Mouse (Mus musculus): Measurements from ENCODE around the gene Skint7.
"Not testable (repeated sequence)": the region's sequence is repeated elsewhere in the genome, so short reads cannot be mapped to it uniquely, and the experiment has no call there.

The Skint7 gene

DNA sequence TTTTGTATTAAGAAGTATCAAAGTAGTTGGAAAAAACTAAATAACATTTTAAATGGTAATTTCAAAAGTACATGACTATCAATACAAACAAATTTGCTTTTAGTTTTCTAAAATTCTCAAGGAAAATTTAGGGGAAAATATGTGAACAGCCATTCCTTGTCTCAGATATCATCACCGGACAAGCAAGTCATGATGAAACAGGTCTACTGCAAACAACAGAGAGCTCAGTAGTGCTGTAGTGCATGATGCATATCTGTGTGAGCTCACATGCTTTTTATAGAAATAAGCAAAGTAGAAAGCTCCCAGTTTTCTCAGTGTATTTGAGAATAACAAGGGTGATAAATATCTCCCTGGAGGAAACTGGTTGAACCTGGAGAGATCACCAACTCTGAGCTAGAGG, at the start of gene Skint7:
Gene Skint7 (plus strand): TSS at position 301 of the 400 bp plus-strand sequence.
- no peak for DNase-seq (ENCODE audit: low read depth)

DNA sequence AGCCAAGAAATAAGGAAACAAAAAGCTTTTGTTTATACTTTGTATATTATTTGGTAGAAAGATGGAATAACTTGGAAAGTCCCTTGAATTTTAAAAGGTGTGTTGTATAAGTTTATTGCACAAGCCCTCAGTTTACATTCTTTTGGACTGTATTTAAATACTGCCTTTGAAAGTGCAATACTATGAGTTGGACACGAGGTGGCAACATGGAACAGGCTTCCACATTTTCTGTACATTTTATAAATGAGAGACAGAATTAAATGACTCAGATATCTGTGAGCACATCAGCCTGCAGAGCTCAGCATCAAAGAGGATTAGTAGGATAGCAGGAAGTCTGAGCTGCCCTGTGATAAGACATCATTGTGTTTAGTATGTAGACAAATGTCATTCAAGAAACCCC, 11.4 kb upstream of the Skint7 start:
- no peak for DNase-seq (ENCODE audit: low read depth)

DNA sequence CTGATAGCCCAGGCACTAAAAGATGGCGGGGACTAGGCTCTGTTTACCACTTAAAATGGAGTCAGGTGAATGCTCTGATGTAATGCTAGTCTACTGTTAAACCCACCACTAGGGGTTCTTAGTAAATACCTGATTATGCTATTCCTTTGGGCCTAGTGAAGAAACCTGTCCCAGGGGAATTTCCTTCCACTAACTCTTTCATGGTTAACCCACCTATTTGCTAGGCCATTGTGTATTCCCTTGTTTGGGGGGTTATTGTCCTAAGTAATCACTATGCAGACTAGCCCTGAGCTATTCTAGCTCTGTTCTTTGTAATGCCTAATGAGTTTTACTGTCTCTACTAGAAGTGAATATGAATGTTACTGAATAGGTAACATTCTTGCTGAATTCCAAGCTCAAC, 9.5 kb upstream of the Skint7 start:
- not testable (repeated sequence) for DNase-seq (ENCODE audit: low read depth)

DNA sequence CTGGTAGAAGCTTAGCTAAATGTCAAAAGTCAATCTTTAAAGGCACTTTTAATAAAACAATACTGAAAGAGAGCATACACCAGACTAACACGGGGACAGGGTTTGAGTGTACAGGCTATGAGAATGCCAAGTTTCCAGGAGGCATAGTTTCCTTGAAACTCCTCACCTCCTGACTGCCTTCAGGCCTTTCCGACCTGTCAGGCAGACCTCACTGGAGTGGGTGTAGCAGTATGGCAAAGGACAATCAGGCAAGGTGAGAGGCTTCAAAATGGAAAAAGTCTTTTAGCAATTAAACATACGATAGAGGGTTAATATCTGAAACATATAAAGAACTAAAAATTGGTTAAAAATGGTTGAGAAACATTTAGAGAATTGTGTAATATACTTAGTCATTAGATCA, 9.1 kb upstream of the Skint7 start:
- no peak for DNase-seq (ENCODE audit: low read depth)

DNA sequence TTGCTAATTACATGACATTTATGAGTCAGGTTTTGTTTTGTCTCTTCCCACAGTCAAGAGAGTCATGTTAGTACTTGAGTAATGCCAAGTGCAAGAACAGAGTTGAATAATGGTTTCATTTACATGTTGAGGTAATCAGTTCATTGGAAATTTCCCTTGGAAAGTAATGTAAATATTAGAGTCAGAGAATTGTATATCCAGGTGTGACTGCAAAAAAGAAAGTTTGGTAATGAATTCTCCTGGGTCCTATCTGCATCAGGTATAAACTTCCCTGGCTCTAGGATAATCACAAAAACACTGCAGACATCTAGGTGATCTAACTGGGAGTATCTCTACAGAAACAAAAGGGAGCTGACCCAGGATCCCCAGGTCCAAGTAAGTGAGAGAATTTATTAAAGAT, 33.2 kb downstream of the Skint7 start, which contains the start of gene Skint1:
Gene Skint1 (plus strand): TSS at position 301 of the 400 bp plus-strand sequence.
- no peak for DNase-seq (ENCODE audit: low read depth)
